Mouse (Mus musculus): Measurements from ENCODE around the gene Unc50.

Unc50 gene

GRCm38 (mm10) chr1:37442848-37443835 lies 13.2 kb downstream of the Unc50 start:
- in situ Hi-C loops (cut with MseI, MboI), result no loop called here

- in situ Hi-C loops (cut with MseI, MboI), result no loop called here
Observed at GRCm38 (mm10) chr1:37448361-37449095, 18.6 kb downstream of the Unc50 start.

- in situ Hi-C loops (cut with MseI, MboI), result no loop called here
Observed at GRCm38 (mm10) chr1:37451270-37451669, 21.3 kb downstream of the Unc50 start.

- in situ Hi-C loops (cut with MseI, MboI), result no loop called here
Observed at GRCm38 (mm10) chr1:37457546-37457945, 27.6 kb downstream of the Unc50 start.

- in situ Hi-C loops (cut with MseI, MboI), result no loop called here
Observed at GRCm38 (mm10) chr1:37464878-37465452, 35.0 kb downstream of the Unc50 start.

GRCm38 (mm10) chr1:37466322-37466995 lies 36.5 kb downstream of the Unc50 start:
- in situ Hi-C loops (cut with MseI, MboI), result no loop called here

- in situ Hi-C loops (cut with MseI, MboI), result no loop called here
Observed at GRCm38 (mm10) chr1:37467806-37468205, 37.9 kb downstream of the Unc50 start.

GRCm38 (mm10) chr1:37469007-37469406 lies 39.1 kb downstream of the Unc50 start:
- in situ Hi-C loops (cut with MseI, MboI), result no loop called here

- in situ Hi-C loops (cut with MseI, MboI), result loop anchor here (10.0 kb wide), 1 partner anchor 163 kb away; no protein-coding TSS in a partner anchor
Observed at GRCm38 (mm10) chr1:37471179-37472148, 41.5 kb downstream of the Unc50 start.

GRCm38 (mm10) chr1:37473251-37473650 lies 43.3 kb downstream of the Unc50 start:
- in situ Hi-C loops (cut with MseI, MboI), result loop anchor here (10.0 kb wide), 1 partner anchor 162 kb away; no protein-coding TSS in a partner anchor

- in situ Hi-C loops (cut with MseI, MboI), result loop anchor here (10.0 kb wide), 1 partner anchor 161 kb away; no protein-coding TSS in a partner anchor
Observed at GRCm38 (mm10) chr1:37474046-37474445, 44.1 kb downstream of the Unc50 start.

- in situ Hi-C loops (cut with MseI, MboI), result loop anchor here (10.0 kb wide), 1 partner anchor 160 kb away; no protein-coding TSS in a partner anchor
Observed at GRCm38 (mm10) chr1:37474634-37475190, 44.8 kb downstream of the Unc50 start.

GRCm38 (mm10) chr1:37475312-37475711 lies 45.4 kb downstream of the Unc50 start:
- in situ Hi-C loops (cut with MseI, MboI), result loop anchor here (10.0 kb wide), 1 partner anchor 159 kb away; no protein-coding TSS in a partner anchor

GRCm38 (mm10) chr1:37477250-37477649 lies 47.3 kb downstream of the Unc50 start:
- in situ Hi-C loops (cut with MseI, MboI), result loop anchor here (10.0 kb wide), 1 partner anchor 158 kb away; no protein-coding TSS in a partner anchor

GRCm38 (mm10) chr1:37477928-37478327 lies 48.0 kb downstream of the Unc50 start:
- in situ Hi-C loops (cut with MseI, MboI), result loop anchor here (10.0 kb wide), 1 partner anchor 157 kb away; no protein-coding TSS in a partner anchor

- in situ Hi-C loops (cut with MseI, MboI), result loop anchor here (10.0 kb wide), 1 partner anchor 156 kb away; no protein-coding TSS in a partner anchor
Observed at GRCm38 (mm10) chr1:37478416-37478815, 48.5 kb downstream of the Unc50 start.

GRCm38 (mm10) chr1:37479074-37479473 lies 49.1 kb downstream of the Unc50 start:
- in situ Hi-C loops (cut with MseI, MboI), result loop anchor here (10.0 kb wide), 1 partner anchor 156 kb away; no protein-coding TSS in a partner anchor

- in situ Hi-C loops (cut with MseI, MboI), result loop anchor here (10.0 kb wide), 1 partner anchor 155 kb away; no protein-coding TSS in a partner anchor
Observed at GRCm38 (mm10) chr1:37479759-37480158, 49.8 kb downstream of the Unc50 start.

GRCm38 (mm10) chr1:37480731-37481130 lies 50.8 kb downstream of the Unc50 start:
- in situ Hi-C loops (cut with MseI, MboI), result no loop called here

All from mouse trophoblast stem cell (cell line).